Mouse (Mus musculus): Measurements from ENCODE around the gene Kcna6.

Gene Kcna6

GRCm38 (mm10) chr6:126740211-126741142 is at the start of gene Kcna6:
Gene Kcna6, minus strand, starts transcription at chr6:126740674.
- no peak for DNase-seq (ENCODE audit: low spot score)

GRCm38 (mm10) chr6:126788863-126789262 is 48.4 kb upstream of the Kcna6 start:
- no peak for DNase-seq (ENCODE audit: low spot score)

- no peak for DNase-seq (ENCODE audit: low spot score)
These were observed 43.7 kb upstream of the Kcna6 start for GRCm38 (mm10) chr6:126784206-126784605.

DNA sequence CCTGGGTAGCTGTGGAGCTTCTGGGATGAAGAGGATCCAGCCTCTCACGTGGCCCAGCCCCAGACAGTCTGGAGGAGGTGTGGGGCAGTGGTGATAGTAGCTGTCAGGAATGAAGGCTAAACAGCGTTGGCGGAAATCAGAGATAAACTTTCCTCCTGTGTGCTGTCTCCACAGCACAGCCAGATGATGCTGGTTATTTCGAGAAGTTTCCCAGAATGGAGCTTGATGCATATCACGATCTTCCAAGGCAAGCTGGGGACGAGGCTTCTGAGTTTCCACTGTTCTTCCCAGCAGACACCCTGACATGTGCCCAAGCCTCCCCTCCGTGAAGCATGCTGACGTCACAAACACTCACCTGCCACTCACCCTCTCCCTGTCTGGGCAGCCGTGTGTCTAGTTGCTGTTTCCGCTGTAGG is 43.2 kb upstream of the Kcna6 start:
- no peak for DNase-seq (ENCODE audit: low spot score)

DNA sequence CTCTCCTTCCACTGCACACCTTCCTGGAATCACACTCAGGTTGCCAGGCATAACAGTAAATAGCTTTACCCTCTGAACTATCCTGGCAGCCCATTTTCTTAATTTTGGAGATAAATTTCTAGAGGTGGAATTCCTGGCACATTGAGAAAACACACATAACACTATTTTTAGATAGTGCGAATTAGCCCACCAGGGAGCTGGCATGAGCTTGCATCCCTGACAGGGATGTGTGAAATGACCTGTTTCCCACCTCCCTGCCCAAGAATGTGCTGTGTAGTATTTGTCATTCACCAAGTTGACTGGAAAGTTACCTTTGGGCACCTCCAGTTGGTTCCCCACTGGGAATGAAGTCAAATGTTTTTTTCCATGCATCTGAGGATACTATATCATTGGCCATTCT is 42.6 kb upstream of the Kcna6 start:
- no peak for DNase-seq (ENCODE audit: low spot score)

DNA sequence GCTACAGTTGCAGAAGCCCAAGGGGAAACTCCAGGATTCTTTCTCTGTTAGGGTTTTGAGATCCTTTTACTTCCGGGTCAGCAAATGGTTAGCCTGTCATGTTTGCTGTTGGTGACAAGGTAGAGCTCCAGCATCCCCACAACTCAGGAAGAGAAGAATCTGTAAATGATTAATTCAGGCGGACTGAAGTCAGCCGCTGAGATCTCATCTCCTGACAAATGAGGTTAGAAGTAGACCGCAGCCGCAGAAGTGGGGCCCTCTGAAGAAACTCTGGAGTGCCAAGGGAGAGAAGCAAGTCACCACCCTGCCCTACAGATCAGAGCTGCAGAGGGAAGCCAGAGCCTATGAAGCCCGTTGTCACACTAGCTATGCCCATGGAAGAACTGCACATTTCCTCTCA is 37.4 kb upstream of the Kcna6 start:
- no peak for DNase-seq (ENCODE audit: low spot score)

DNA sequence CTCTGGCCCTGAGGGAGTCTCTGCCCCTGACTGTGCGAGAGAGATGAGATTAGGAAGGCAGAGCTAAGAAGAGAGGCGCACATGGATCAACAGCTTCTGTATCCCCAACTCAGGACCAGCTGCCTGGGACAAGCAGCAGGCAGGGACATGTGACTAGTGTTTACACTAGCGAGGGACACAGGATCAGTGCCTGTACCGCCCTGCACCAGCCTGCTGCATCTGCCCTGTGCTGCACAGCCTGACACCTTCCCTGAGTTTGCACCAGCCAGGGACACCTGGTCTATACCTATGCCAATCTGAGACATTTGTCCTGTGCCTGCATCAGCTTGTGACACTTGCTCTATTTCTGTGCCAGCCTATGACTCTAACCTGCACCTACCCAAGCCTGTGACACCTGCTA is 33.4 kb upstream of the Kcna6 start:
- no peak for DNase-seq (ENCODE audit: low spot score)

DNA sequence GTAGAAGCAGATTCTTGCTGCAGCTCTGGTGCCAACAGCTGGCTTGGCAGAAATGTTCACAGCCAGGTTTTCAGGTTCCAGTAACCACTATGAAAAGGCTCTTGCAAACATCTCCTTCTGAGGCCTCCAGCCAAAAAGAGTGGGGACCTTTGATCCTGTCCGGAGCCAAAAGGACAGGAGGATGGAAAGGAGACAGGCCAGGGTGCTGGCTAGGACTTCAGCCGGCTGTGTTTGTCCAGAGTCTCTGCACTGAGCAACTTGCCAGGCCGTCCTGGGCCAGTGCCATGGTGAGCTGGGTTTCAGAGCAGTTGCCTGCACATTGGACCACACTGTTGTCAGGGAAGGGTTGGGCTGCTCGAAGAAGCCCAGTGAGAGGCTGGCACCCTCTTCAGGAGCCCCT is 31.9 kb upstream of the Kcna6 start:
- DNase-seq (ENCODE audit: low spot score) = no peak

- no peak for DNase-seq (ENCODE audit: low spot score)
These were observed 29.8 kb upstream of the Kcna6 start for GRCm38 (mm10) chr6:126770146-126770731.

DNA sequence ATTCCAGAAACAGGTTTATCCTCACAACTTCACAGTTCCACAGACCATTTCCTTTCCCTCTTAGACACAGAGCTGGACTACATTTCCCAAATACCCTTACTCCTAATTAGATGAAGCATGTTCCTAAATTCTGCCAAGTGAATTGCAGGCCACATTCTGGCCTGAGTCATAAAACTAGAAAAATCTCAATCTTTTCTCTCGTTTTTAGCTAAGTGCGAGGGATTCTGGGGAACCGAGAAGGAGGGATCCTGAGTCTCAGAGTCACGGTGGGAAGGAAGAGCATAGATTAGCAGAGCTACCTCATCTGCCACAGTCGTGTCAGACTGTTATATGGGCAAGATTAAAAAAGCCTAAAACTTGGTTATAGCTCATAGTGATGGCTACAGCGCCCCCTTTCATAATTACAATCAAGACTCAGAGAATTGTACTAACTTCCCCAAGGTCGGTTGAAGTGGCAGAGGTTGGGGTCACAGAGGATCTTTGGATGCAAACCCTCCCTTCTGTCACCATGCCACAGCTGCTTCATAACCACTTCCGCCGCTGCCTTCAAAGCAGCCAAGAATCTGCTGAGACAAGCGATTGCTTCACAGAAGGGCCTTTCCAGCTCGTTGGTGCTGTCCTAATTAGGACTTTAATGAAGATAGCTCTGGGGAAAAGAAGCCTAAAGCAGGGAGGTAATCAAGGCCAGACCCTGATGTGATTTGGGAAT is 28.6 kb upstream of the Kcna6 start:
- no peak for DNase-seq (ENCODE audit: low spot score)

DNA sequence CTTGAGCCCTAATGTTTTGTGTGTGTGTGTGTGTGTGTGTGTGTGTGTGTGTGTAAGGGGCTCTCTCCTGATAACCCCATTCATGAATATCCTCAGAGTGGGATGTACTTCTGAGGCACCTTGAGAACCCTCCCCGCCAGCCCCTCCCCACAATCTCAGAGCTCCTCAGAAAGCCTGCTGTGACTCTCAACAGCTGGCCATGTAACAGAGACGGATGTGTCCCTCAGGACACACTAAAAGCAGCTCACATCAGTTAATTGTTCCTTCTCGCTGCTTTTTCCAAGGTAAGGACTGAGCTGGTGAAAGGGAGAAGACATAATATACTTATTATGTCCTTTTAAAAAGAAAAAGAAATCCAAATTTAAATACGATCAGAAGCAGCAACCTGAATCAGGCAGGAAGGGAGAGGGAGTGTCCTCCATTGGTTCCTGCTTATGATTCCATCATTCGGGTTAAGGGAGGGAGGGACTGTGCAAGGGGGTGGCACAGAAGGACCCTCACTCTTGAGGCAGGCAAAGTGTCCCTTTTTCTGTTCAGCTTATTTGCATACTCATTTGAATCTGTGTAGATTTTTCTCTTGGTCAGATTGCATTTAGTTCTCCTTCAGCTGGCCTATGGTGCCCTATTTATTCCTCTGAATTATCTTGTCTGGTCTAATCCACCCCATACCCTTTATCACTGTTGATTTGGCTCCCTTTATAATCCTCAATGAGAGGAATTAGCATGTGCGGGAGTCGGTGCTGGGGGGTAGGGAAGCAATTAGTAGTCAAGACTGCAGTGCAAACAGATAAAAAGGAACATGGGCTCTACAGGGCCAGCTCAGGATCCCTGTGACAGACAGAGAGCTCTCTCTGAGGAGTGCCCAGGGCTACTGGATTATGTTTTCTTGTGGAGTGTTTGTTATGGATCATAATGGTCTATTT is 27.4 kb upstream of the Kcna6 start:
- no peak for DNase-seq (ENCODE audit: low spot score)

DNA sequence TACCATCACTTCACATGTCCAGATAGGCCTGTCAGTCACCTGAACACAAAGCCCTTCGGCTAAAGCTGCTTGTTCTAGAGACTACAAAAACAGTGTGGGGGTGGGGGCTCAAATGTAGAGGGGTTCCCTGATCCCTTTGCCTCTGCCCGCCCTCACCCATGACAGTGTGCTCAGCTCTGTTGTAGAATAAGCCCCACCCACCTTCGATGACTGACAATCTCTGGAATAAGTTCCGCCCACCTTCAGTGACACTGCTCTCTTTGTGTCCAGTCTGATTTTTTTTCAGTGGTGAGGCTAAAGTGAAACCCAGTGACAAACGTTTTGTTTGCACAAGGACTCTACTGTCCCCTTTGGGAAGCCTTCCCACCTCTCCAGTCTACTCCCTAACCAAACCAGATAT is 26.1 kb upstream of the Kcna6 start:
- no peak for DNase-seq (ENCODE audit: low spot score)

- DNase-seq (ENCODE audit: low spot score) = no peak
These were observed 24.2 kb upstream of the Kcna6 start for GRCm38 (mm10) chr6:126764563-126765091.

GRCm38 (mm10) chr6:126761362-126761761 is 20.9 kb upstream of the Kcna6 start:
- no peak for DNase-seq (ENCODE audit: low spot score)

- DNase-seq (ENCODE audit: low spot score) = no peak
These were observed 15.4 kb upstream of the Kcna6 start for GRCm38 (mm10) chr6:126755729-126756411.

DNA sequence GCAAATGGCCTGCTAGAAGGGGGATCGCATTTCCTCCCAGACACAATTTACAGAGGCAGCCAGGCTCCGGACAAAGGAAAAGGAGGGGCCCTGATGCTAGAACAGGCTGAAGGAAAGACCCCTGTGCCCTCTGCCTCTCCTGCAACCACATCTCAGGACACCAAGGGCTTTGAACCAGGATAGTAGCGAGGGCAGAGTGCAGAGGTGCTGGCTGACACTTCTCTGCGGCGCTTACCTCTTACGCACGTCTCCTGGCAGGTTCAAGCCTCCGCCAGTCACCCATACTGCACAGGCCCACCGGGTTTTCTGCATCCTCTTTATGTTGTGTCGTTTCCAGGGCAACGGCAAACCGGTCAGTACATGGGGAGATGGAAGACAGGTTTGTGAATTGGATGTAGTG is 12.0 kb upstream of the Kcna6 start:
- no peak for DNase-seq (ENCODE audit: low spot score)

DNA sequence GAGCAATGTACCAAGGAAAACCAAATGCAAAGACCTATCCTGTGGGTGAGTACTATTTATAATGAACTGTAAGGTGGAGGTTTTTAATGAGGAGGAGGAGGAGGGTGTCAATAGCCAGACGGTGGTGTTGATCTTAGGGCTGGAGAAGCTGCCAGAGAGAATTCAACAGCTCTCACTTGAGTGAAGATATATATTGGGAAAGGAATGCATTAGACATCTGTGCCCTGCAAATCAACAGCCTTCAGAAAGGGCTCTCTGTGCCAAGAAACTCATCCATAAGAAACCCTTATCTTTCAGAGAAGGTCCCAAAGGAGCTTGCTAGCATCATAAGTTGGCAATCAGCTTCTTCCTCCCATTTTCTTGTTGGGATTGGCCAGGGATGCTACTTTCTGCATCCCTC is 5.4 kb upstream of the Kcna6 start:
- DNase-seq (ENCODE audit: low spot score) = no peak

DNA sequence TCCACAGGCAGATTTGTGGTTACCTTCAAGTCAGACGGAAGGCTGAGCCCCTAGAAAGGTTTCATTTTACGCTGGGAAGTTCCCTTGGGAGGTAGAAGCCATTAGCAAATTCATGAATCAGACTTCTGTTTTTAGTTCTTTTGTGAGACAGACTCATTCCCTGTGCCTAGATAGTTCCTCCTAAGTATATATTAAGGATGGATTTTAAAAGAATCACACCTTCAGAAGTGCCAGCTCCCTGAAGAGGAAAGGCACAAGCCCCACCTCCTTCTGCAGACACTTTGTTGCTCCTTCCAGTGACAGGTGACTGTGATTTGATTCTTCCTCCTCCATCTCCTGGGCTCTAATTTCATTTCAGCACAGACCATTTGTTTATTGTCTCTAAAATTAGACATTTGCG is 2.1 kb upstream of the Kcna6 start:
- DNase-seq (ENCODE audit: low spot score) = no peak

GRCm38 (mm10) chr6:126739326-126740210 is 906 bp downstream of the Kcna6 start:
- no peak for DNase-seq (ENCODE audit: low spot score)

- DNase-seq (ENCODE audit: low spot score) = no peak
These were observed 3.5 kb downstream of the Kcna6 start for GRCm38 (mm10) chr6:126736996-126737395.

All from urinary bladder, postnatal 10 days (tissue).